Mouse (Mus musculus) layer of hippocampus, postnatal 25 days (tissue): ENCODE data around the gene Il31ra. TPM values are rescaled to one million over a fixed set of nuclear protein-coding genes. Genes with fewer than 3 reads are reported as not detected.
A peak's percentile ranks its signal among the peaks of the same experiment; 100 is the strongest.

Source experiments
- DNase-seq, 2 experiments: peaks; one replicate each; pipeline ENCODE4 v3.0.0; 2022; ENCODE audit warnings: mixed read lengths in 2 of 2, low spot score in 1 of 2; ENCODE audit errors: extremely low spot score in 1 of 2
- total RNA-seq, 2 experiments: library from RNA; stranded (reverse); gene quantifications; 2 replicates each; pipeline ENCODE4 v1.2.3; 2021

Il31ra gene
- total RNA-seq, 2 experiments from 2014 or later: 0.19 to 0.44 TPM

GRCm38 (mm10) chr13:112510437-112511212 is 83.5 kb downstream of the Il31ra start:
- DNase-seq: no peak

DNA sequence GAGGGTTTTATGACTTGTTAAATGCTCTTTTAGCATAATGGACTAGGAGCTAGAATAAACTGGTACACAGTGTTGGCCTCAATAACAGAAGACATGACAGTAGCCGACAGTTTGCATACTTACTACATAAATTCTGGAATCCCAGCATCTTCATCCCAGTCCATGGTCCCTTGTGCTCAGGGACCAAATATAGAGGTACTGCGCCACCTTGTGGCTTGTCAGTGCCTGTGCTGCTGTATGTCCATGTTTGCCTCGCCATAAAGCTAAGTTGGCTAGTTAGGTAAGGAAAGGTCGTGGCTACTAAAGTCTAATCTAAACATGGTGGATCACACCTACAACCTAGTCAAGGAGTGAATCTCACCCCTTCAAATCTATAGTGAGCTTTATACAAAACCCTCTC is 84.7 kb downstream of the Il31ra start:
- peak; percentile 28 to 66 for DNase-seq

DNA sequence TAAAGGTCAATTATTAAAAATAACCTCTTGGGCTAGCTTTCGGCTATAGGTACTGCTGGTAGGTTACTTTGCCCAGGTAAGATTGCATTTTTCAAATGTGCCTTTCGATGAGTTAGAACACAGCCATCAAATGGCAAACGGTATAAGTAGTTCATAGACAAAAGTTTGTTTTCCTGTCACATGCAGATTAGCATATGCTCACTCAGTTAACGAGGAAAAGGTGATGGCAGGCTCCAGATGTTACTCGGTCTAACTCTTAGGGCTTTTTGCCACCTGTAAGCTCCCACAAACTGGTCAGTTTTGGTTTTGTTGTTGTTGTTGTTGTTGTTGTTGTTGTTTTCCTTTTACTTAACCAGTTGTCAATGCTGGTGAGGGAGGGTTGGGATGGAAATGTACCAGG is 85.7 kb downstream of the Il31ra start:
- no peak for DNase-seq

DNA sequence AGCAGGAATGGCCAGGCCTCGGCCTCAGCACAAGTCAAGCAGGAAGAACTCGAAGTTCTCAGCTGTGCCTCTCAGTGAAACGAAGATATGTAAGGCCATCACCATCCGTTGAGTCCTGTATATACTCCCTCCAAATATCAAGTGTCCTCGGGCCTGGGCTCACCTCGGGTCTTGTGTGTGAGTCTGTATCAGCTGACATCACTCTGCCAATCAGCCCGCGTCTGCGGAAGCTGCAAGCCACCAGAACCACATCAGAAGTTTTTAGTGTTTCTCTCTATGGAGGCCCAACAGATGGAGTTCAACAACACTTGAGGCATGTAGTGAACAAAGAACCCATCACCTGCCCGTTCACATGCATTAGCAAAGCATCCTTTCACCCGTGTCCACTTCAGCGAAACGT is 86.5 kb downstream of the Il31ra start:
- DNase-seq: no peak

DNA sequence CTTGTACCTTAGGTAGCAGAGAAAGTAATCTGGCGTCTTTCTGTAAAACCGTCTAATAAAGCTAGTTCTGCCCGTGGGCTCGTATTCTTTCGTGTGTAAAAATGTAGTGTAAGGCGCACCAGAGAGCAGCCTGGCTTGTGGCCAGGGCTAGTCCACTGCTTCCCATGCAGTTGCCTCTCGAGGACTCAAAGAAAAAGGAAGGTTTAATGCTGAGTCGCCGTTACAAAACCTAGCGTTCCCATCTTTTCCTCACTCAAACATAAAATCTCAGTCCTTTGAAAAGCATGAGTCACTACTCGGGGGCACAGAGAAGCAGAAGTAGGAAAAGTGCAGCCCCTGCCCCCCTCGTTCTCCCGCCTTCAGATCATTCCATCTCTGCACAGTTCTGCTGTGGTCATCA is 87.4 kb downstream of the Il31ra start:
- DNase-seq: no peak

- no peak for DNase-seq
Observed at GRCm38 (mm10) chr13:112505436-112505835, 88.7 kb downstream of the Il31ra start.

DNA sequence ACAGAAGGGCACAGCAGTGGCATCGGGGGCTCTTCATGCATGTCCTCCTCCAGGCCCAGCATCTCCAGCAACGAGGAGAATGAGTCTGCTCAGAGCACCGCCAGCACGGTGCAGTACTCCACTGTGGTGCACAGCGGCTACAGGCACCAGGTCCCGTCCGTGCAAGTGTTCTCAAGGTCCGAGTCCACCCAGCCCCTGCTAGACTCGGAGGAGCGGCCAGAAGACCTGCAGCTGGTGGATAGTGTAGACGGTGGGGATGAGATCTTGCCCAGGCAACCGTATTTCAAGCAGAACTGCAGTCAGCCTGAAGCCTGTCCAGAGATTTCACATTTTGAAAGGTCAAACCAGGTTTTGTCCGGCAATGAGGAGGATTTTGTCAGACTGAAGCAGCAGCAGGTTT is 90.3 kb downstream of the Il31ra start:
- DNase-seq: no peak

DNA sequence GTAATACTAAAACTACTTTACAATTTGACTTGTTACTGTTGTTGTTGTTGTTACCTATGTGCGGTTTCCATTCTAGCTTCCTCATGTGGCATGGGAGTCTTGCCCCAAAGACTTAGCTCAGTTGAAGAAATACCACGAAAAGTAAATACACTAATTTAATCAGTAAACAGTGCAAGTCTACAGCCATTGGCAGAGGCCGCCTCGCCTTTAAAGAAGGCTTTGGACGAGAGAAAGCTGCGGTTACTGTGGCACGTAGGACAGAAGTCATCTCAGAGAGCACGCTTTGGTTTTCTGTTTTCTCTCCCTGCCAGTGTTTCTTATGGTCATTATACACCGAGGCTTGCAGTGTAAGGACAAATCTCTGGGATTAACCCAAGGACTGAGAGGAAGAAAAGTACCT is 93.7 kb downstream of the Il31ra start:
- no peak for DNase-seq

- DNase-seq: no peak
Observed at GRCm38 (mm10) chr13:112500027-112500426, 94.1 kb downstream of the Il31ra start.

DNA sequence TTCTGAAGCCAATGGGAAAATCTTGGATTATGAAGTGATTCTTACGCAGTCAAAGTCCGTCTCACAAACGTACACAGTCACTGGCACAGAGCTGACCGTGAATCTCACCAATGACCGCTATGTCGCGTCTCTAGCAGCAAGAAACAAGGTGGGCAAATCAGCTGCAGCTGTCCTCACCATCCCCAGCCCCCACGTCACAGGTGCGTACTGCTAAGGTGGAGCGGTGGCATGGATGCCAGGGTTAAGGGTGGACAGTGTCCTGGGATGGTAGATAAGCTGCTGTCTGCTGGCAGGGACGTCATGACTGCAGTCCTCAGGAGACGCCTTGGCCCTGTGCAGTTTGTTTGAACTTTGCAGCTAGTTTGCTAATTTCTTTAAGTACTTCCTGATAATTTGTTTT is 99.6 kb downstream of the Il31ra start:
- no peak for DNase-seq

DNA sequence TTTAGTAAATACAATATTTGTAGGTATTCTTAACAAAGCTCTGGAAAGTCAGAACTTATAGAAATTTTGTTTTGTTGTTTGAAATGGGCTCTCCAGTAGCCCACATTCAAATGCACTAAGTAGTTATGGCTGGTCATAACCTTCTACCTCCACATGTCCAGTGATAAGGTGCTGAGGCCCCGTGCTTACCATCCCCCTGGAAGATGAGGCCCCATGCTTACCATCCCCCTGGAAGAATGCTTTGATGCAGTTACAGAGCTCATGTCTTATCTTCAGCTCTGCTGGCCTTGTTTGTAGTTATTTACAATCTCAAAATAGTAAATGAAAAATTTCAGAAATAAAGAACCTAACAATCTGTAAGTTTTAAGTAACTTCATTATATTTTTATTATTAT is 101.9 kb downstream of the Il31ra start:
- no peak for DNase-seq

- no peak for DNase-seq
Observed at GRCm38 (mm10) chr13:112491636-112492284, 102.4 kb downstream of the Il31ra start.

DNA sequence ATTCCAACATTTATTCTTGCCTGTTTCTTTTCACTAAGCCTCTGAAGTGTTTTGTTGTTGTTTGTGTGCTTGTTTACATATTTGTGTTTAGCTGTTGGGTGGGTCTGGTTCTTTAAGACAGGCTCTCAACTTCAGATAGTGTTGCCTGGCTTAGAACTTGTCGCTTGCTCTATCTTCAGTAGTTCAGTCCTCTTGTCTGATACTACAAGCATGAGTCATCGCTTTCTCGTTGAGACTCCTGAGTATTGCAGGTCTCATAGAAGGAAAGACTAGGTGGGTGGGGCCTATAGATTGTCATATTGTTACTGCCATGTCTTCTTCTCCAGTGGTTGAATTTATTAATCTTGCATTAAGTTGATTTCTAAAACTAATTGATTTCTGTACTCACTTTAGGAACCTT is 104.1 kb downstream of the Il31ra start:
- DNase-seq: no peak

GRCm38 (mm10) chr13:112486676-112487075 is 107.5 kb downstream of the Il31ra start:
- no peak for DNase-seq

DNA sequence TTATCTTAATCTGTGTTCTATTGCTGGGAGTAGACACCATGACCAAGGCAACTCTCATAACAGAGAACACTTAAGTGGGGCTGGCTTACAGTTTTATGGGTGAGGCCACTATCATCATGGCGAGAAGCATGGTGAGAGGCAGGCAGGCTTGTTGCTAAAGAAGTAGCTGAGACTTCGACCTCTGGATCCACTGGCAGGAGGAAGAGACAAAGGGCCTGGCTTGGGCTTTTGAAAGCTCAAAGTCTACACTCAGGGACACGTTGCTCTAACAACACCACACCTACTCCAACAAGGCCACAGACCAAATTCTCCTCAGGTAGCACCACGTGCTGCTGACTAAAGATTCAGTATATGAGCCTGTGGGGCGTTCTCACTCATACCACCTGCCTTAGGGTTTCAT is 107.9 kb downstream of the Il31ra start:
- no peak for DNase-seq

DNA sequence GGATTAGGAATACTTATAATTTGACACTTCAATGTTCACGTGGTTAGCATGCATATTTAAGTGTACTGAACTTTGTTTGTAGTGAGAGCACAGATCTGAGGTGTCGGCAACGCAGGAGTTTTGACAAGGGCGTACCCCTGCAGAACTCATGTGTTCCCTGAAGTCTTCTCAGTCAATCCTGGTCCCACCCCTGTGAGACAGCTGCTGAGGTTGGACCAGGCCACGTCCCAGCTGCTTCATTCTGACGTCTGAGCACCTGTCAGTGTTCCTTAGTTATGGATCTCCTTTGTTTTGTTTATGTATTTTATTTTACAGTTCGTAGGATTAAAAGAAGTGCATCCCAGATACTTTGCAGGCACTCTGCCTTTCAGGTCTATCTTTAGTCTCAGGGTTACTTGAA is 111.1 kb downstream of the Il31ra start:
- no peak for DNase-seq

DNA sequence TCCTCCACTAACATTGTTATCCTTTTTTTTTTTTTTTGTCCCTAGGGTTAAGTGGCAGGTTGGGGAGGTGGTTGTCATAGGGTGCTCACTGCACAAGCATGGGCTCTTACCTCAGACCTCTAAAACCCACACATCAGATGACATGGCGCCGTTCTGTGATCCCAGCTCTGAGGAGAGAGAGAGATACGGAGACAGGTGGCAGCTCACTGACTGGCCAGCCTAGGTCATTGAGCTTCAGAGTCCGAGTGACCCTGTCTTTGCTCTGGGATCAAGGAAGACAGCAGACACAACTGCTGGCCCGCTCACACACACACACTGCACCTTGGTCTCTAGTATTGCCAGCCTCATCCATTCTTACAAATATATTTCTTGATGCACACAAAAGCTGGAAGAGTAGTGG is 111.6 kb downstream of the Il31ra start:
- no peak for DNase-seq

- no peak for DNase-seq
Observed at GRCm38 (mm10) chr13:112479926-112480325, 114.2 kb downstream of the Il31ra start.

GRCm38 (mm10) chr13:112479032-112479431 is 115.1 kb downstream of the Il31ra start:
- no peak for DNase-seq

GRCm38 (mm10) chr13:112473757-112474755 is 120.1 kb downstream of the Il31ra start:
- no peak for DNase-seq
